Mouse (Mus musculus) kidney, adult 2 months (tissue): ENCODE data around the gene Zbtb8os. TPM values are rescaled to one million over a fixed set of nuclear protein-coding genes. Genes with fewer than 3 reads are reported as not detected.

ENCODE experiments used
- DNase-seq: peaks from one replicate; pipeline ENCODE4 v3.0.0; 2021
- H3K27ac ChIP-seq: fragments of 200-500 bp; 2 replicates; pipeline ENCODE4 v1.5.1; 2012; ENCODE audit warnings: low read depth, low read length, control low read depth, inconsistent platforms; ENCODE audit not compliant: insufficient read depth
- H3K27me3 ChIP-seq: fragments of 200-500 bp; replicated peaks from 2 replicates; pipeline ENCODE4 v1.6.1; 2012; ENCODE audit warnings: mild to moderate bottlenecking, moderate library complexity, low read length, inconsistent platforms; ENCODE audit not compliant: control insufficient read depth, insufficient read depth
- H3K36me3 ChIP-seq: fragments of 200-500 bp; 2 replicates; pipeline ENCODE4 v1.6.1; 2012; ENCODE audit warnings: mild to moderate bottlenecking, moderate library complexity, low read length, inconsistent platforms; ENCODE audit not compliant: control insufficient read depth, insufficient read depth
- H3K4me1 ChIP-seq: fragments of 200-500 bp; 2 replicates; pipeline ENCODE4 v1.6.1; 2011; ENCODE audit warnings: low read length; ENCODE audit not compliant: control insufficient read depth, insufficient read depth
- H3K4me3 ChIP-seq: fragments of 200-500 bp; 2 replicates; pipeline ENCODE4 v1.5.1; 2011; ENCODE audit warnings: mild to moderate bottlenecking, low read depth, low read length, control low read depth; ENCODE audit not compliant: insufficient read depth
- CTCF ChIP-seq: fragments of 200-500 bp; conservative IDR thresholded peaks from 2 replicates; pipeline ENCODE4 v1.5.1; 2011; ENCODE audit warnings: low read depth, mild to moderate bottlenecking, control low read depth, low read length, moderate library complexity, mixed read lengths; ENCODE audit not compliant: insufficient read depth, insufficient read length
- POLR2A ChIP-seq: fragments of 200-500 bp; IDR thresholded peaks from one replicate; pipeline ENCODE4 v1.6.1; 2011; ENCODE audit warnings: low read depth, low read length, control low read depth
- WGBS: fragments of 180-500 bp; shearing (Covaris S2); methylation state at CpG from one replicate; pipeline ENCODE4 v1.1.7; 2018; 5-methylcytosine and 5-hydroxymethylcytosine counted together
- polyA plus RNA-seq: library from polyadenylated mRNA; depleted of rRNA; stranded (reverse); fragments of >200 nt; gene quantifications from 2 replicates; pipeline ENCODE4 v1.2.3, GENCODE M21; 2012

Gene Zbtb8os
- polyA plus RNA-seq, 1 experiment = 32.1 TPM

DNA sequence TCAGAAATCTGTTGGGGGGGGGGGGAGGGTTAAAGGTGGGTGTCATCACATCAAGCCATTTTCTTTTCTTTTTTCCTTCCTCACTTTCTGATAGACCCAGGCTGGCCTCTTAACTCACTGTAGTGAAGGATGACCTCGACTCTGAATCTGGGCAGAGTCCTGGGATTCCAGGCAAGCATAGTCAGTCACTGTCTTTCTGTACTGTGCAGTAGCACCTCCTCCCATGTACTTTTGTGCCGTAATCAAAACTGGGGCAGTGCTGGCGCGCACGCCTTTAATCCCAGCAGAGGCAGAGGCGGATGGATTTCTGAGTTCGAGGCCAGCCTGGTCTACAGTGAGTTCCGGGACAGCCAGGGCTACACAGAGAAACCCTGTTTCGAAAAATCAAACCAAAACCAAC, 31.7 kb upstream of the Zbtb8os start:
- Histone ChIP-seq H3K27me3 (no peaks in the 10 kb centered on the region), H3K27ac (no peak overlapping the region), H3K36me3 (peaks cover 2% of the 10 kb centered on the region; the same call in 1 of the 2 replicates), H3K4me1 (no peaks in the 10 kb centered on the region; the same call in 1 of the 2 replicates), H3K4me3 (no peak overlapping the region)
- DNase-seq = peak; percentile 51
- TF ChIP-seq POLR2A (no peak), CTCF (no peak)
- WGBS = 70% methylated on average over 9 of the region's 9 CpGs

DNA sequence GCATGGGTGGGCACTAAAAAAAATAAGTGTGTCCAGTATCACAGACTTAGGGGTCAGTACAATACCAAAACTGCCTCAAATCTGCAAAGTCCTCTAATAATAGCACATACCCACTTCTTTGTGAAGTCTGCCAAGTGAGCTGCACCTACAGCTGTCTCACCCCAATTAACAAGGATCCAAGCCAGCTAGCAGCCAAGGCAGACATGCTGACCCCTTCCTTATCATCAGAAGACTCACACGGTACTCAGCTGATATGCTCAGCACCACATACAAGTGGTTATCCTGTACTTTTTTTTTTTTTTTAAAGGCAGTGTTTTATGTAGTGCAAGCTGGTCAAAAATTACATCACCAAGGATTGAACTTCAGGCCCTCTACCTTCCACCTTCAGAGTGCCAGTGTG, 31.2 kb upstream of the Zbtb8os start:
- H3K36me3 ChIP-seq = peaks cover 2% of the 10 kb centered on the region; the same call in 1 of the 2 replicates
- no peaks in the 10 kb centered on the region; the same call in 1 of the 2 replicates for H3K4me1 ChIP-seq
- H3K27ac ChIP-seq = no peak overlapping the region
- no peaks in the 10 kb centered on the region for H3K27me3 ChIP-seq
- TF ChIP-seq POLR2A (no peak), CTCF (no peak)
- H3K4me3 ChIP-seq = no peak overlapping the region
- no peak for DNase-seq
- 40% methylated on average over 1 of the region's 1 CpGs for WGBS

DNA sequence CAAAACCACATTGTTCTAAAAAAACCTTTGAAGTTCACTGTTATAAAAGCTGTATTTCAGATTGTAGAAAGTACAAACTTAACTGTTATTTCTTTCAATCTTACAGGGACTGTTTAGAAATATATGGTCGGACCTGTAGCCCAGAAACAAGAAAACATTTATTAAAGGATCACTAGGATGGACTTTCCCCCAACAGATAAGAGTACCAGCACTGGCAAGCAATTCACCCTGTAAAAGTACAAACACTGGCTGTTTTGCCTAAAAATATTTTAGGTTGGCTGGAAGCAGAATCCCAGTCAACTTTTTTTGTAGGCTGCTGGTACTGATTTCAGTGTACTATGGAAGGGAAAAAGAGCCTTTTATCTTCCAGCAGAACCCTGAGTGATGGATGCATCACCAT, 27.6 kb upstream of the Zbtb8os start:
- peaks cover 5% of the 10 kb centered on the region for H3K36me3 ChIP-seq
- no peak overlapping the region for H3K4me3 ChIP-seq
- H3K27me3 ChIP-seq = no peaks in the 10 kb centered on the region
- 77% methylated on average over 1 of the region's 1 CpGs for WGBS
- TF ChIP-seq CTCF (no peak), POLR2A (no peak)
- no peak for DNase-seq
- no peak overlapping the region for H3K27ac ChIP-seq
- no peaks in the 10 kb centered on the region; the same call in 1 of the 2 replicates for H3K4me1 ChIP-seq

DNA sequence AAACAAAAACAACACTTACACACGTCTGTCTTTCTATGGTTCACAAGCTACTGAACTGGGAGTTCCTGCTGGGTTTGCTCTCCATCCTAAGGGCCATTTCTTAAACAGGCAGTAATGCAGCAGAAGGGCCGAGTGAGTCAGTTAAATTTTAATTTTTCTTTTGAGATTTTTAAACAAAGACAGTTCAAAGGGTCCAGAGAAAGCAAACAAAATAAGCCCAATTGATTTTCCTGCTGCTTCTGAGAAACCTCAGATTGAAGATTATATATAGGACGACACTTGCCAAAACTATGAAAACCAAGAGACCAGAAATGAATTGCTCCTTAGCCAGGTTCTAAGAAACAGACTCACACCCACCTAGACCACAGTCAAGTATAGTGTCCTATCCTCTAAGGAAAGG, 21.6 kb upstream of the Zbtb8os start:
- no peak for TF ChIP-seq POLR2A
- Histone ChIP-seq H3K36me3 (peaks cover 12% of the 10 kb centered on the region), H3K27me3 (no peaks in the 10 kb centered on the region), H3K4me3 (no peak overlapping the region), H3K4me1 (peaks cover 6% of the 10 kb centered on the region; the same call in 1 of the 2 replicates), H3K27ac (peak overlapping the region; percentile 38; the same call in 1 of the 2 replicates)
- 37% methylated on average over 3 of the region's 3 CpGs for WGBS
- peak; percentile 60 for DNase-seq

DNA sequence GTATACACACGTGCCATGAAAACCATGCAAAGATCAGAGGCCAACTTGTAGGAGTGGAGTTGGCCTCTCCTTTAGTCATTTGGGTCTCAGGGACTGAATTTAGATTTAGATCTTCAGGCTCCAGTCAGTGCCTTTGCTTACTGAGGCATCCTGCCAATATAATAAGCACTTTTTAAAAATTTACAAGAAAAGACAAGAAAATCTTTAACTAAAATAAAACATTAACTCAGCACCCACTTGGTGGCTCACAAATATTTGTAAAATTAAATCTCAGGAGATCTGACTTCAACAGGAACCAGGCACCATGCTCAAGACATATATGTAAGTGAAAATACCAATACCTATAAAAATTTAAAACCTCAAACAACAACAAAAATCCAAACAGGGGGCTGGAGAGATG, 14.6 kb upstream of the Zbtb8os start:
- Histone ChIP-seq H3K4me1 (peaks cover 10% of the 10 kb centered on the region), H3K4me3 (no peak overlapping the region), H3K36me3 (peaks cover 13% of the 10 kb centered on the region), H3K27ac (no peak overlapping the region), H3K27me3 (no peaks in the 10 kb centered on the region)
- no peak for TF ChIP-seq POLR2A
- no peak for TF ChIP-seq CTCF
- 26% methylated on average over 1 of the region's 1 CpGs for WGBS
- peak; percentile 73 for DNase-seq

DNA sequence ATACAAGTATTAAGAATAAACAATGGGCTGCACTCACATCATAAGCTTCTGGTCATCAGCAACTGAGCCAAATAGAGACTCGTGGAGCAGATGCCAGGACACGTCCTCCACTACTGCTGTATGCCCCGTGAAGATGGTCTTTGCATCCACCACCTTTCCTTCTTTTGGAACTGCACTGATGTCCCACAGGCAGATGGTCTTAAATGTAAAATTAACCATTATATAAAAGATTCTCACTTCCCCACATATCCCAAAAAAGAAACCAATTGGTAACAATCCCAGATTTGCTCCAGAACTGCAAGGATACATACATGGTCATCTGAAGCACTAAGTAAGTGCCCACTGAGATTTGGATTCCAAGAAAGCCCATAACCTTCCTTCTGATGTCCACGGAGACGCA, 13.5 kb upstream of the Zbtb8os start:
- peaks cover 13% of the 10 kb centered on the region for H3K36me3 ChIP-seq
- WGBS = 88% methylated on average over 5 of the region's 5 CpGs

DNA sequence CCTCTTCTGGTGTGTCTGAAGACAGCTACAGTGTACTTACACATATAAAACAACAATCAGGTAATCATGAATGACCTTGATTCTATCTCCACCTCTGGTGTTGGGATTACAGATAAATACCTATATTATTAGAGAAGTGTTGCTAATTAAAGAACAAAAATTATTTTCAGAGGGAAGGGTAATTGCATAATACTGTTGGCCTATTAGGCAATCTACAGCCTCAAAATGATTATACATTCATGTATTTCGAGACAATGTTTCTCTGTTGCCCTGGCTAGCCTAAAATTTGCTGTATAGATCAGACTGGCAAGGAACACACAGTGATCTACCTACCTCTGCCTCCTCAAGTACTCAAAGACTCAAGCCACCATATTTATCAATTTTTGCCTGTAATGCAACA, 12.0 kb upstream of the Zbtb8os start:
- H3K27ac ChIP-seq = no peak overlapping the region
- 84% methylated on average over 1 of the region's 1 CpGs for WGBS
- no peak for DNase-seq

More for the DNA sequence above, 13.5 kb upstream of the Zbtb8os start:
- Histone ChIP-seq H3K27me3 (no peaks in the 10 kb centered on the region), H3K4me1 (peaks cover 15% of the 10 kb centered on the region), H3K27ac (no peak overlapping the region), H3K4me3 (no peak overlapping the region)
- DNase-seq = no peak
- TF ChIP-seq POLR2A (no peak), CTCF (no peak)

DNA sequence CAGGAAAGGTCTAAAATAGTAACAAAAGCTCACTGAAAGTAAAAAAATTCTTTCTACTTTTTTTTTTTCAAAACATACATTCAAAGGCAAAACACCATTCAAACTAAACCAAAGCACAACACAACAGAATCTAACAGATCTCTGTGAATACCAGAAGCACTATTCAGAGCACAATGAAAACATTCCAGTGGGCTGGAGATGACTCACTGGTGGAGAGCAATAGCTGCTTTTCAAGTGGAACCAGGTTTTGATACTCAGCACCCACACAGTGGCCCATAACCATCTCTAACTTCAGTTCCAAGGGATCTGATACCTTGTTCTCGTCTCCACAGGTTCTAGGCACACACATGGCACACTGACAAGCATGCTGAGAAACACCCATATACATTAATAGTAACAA, 10.7 kb upstream of the Zbtb8os start:
- Histone ChIP-seq H3K27me3 (no peaks in the 10 kb centered on the region), H3K36me3 (peaks cover 9% of the 10 kb centered on the region), H3K4me3 (no peak overlapping the region), H3K27ac (no peak overlapping the region), H3K4me1 (peaks cover 15% of the 10 kb centered on the region)
- TF ChIP-seq CTCF (no peak), POLR2A (no peak)
- 45% methylated on average over 1 of the region's 1 CpGs for WGBS
- DNase-seq = no peak

More for the DNA sequence above, 12.0 kb upstream of the Zbtb8os start:
- peaks cover 15% of the 10 kb centered on the region for H3K4me1 ChIP-seq
- no peak overlapping the region for H3K4me3 ChIP-seq
- H3K36me3 ChIP-seq = peaks cover 13% of the 10 kb centered on the region
- no peak for TF ChIP-seq CTCF
- H3K27me3 ChIP-seq = no peaks in the 10 kb centered on the region
